Mouse (Mus musculus): ENCODE data around the gene Nsmce4a. TPM values are rescaled to one million over a fixed set of nuclear protein-coding genes. Genes with fewer than 3 reads are reported as not detected.

The Nsmce4a gene
- polyA plus RNA-seq, 1 experiment, result 39.8 TPM

DNA sequence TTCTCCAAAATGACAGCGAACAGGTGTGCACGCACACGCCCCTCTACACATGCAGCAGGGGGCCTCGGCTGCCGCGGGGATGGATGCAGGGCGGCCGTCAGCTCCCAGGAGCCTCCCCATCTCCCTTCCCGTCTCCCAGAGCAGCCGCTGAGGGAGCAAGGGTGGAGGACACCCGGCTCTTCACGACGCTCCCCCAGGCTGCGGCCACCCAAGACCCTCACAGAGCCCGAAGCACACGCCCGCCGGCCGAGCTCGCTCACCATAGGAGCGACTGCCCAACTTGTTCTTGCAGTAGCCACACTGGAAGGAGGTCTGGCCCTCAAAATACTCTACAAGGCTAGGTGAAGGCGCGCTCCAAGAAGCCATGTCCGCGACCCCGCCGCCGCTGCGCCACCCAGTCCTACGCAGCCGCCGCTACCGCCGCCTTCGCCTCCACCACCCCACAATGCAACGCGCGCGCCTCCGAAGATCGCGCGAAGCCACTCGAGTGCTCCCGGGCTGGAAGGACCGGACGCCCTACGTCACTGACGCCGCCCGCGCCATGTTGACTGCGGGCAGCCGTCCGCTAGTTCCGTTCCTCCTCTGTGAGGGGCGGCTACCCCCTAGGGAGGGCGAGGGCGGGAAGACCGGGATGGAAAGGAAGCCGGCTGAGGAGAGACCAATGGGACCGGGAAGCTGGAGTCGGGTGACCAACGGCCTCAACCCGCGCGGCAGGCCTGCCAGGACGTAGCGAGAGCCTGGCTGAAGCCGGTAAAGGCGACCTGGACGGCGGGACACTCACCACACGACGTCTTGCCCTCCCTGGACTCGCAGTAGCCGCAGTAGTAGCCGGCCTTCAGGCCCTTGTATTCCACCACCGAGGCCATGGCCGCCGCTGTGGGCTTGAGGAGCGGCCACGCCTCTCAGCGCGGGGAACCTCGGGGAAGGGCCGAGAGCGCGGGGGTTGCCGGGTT lies 53.5 kb downstream of the Nsmce4a start:
- peak overlapping the region; percentile 97 for H3K27ac ChIP-seq (ENCODE audit: insufficient read depth, low read depth, low read length)
- no peaks in the 10 kb centered on the region for H3K36me3 ChIP-seq (ENCODE audit: control insufficient read depth, insufficient read depth, low read length)
- H3K27me3 ChIP-seq (replicated peaks; ENCODE audit: control insufficient read depth, insufficient read depth, low read length), result no peaks in the 10 kb centered on the region
- peak overlapping the region; percentile 87 for H3K4me3 ChIP-seq (ENCODE audit: insufficient read depth, low read depth, low read length)
- peaks cover 18% of the 10 kb centered on the region; the same call in 1 of the 2 replicates for H3K4me1 ChIP-seq (ENCODE audit: control insufficient read depth, insufficient read depth, low read length)
- TF ChIP-seq CTCF (conservative IDR thresholded peaks at IDR 0.05; ENCODE audit: insufficient read depth, insufficient read length, low read depth, low read length) (no peak), POLR2A (IDR thresholded peaks at IDR 0.05; ENCODE audit: low read depth, low read length) (peak; percentile 44)
- WGBS, result under 1% methylated on average over 90 of the region's 90 CpGs
- peak; percentile 98 for DNase-seq

- Histone ChIP-seq H3K4me3 (ENCODE audit: insufficient read depth, low read depth, low read length) (peak overlapping the region; percentile 87), H3K36me3 (ENCODE audit: control insufficient read depth, insufficient read depth, low read length) (no peaks in the 10 kb centered on the region), H3K4me1 (ENCODE audit: control insufficient read depth, insufficient read depth, low read length) (peaks cover 18% of the 10 kb centered on the region; the same call in 1 of the 2 replicates), H3K27ac (ENCODE audit: insufficient read depth, low read depth, low read length) (peak overlapping the region; percentile 65; the same call in 1 of the 2 replicates), H3K27me3 (replicated peaks; ENCODE audit: control insufficient read depth, insufficient read depth, low read length) (no peaks in the 10 kb centered on the region)
- WGBS, result 14% methylated on average over 26 of the region's 26 CpGs
- peak; percentile 65 for DNase-seq
- no peak for TF ChIP-seq CTCF (conservative IDR thresholded peaks at IDR 0.05; ENCODE audit: insufficient read depth, insufficient read length, low read depth, low read length)
- TF ChIP-seq POLR2A (IDR thresholded peaks at IDR 0.05; ENCODE audit: low read depth, low read length), result no peak
Measured at GRCm38 (mm10) chr7:130518213-130519095, 54.5 kb downstream of the Nsmce4a start.

GRCm38 (mm10) chr7:130510243-130510642 lies 62.7 kb downstream of the Nsmce4a start:
- WGBS, result 90% methylated on average over 5 of the region's 5 CpGs
- no peak for DNase-seq
- Histone ChIP-seq H3K4me1 (ENCODE audit: control insufficient read depth, insufficient read depth, low read length) (no peaks in the 10 kb centered on the region), H3K27ac (ENCODE audit: insufficient read depth, low read depth, low read length) (no peak overlapping the region), H3K36me3 (ENCODE audit: control insufficient read depth, insufficient read depth, low read length) (peaks cover 4% of the 10 kb centered on the region; the same call in 1 of the 2 replicates), H3K4me3 (ENCODE audit: insufficient read depth, low read depth, low read length) (no peak overlapping the region), H3K27me3 (replicated peaks; ENCODE audit: control insufficient read depth, insufficient read depth, low read length) (no peaks in the 10 kb centered on the region)
- TF ChIP-seq POLR2A (IDR thresholded peaks at IDR 0.05; ENCODE audit: low read depth, low read length) (no peak), CTCF (conservative IDR thresholded peaks at IDR 0.05; ENCODE audit: insufficient read depth, insufficient read length, low read depth, low read length) (no peak)

DNA sequence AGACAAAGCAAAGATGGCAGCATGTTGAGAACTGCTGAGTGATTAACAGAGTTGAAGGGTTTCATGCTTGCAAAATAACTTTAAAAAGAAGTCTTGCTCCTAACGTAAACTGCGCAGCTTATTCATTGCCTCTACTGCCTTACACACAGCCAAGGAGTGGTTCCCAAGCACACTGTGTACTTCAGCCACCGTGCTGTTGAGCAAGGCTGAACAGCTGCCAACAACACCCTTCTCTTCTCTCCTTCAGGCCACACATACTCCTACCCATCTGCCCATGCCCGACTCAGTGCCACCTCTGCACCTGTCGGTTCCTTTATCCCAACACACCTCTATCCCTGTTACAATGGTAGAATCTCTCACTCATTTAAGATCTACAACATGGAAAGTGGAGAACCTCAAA lies 69.9 kb downstream of the Nsmce4a start:
- H3K27me3 ChIP-seq (replicated peaks; ENCODE audit: control insufficient read depth, insufficient read depth, low read length), result no peaks in the 10 kb centered on the region
- peaks cover 3% of the 10 kb centered on the region; the same call in 1 of the 2 replicates for H3K36me3 ChIP-seq (ENCODE audit: control insufficient read depth, insufficient read depth, low read length)
- H3K4me1 ChIP-seq (ENCODE audit: control insufficient read depth, insufficient read depth, low read length), result no peaks in the 10 kb centered on the region
- no peak overlapping the region; the same call in 1 of the 2 replicates for H3K27ac ChIP-seq (ENCODE audit: insufficient read depth, low read depth, low read length)
- TF ChIP-seq POLR2A (IDR thresholded peaks at IDR 0.05; ENCODE audit: low read depth, low read length) (no peak), CTCF (conservative IDR thresholded peaks at IDR 0.05; ENCODE audit: insufficient read depth, insufficient read length, low read depth, low read length) (no peak)
- H3K4me3 ChIP-seq (ENCODE audit: insufficient read depth, low read depth, low read length), result no peak overlapping the region
- WGBS, result 86% methylated on average over 5 of the region's 5 CpGs
- no peak for DNase-seq

- Histone ChIP-seq H3K36me3 (ENCODE audit: control insufficient read depth, insufficient read depth, low read length) (peaks cover 3% of the 10 kb centered on the region; the same call in 1 of the 2 replicates), H3K27ac (ENCODE audit: insufficient read depth, low read depth, low read length) (no peak overlapping the region), H3K4me1 (ENCODE audit: control insufficient read depth, insufficient read depth, low read length) (no peaks in the 10 kb centered on the region), H3K4me3 (ENCODE audit: insufficient read depth, low read depth, low read length) (no peak overlapping the region), H3K27me3 (replicated peaks; ENCODE audit: control insufficient read depth, insufficient read depth, low read length) (no peaks in the 10 kb centered on the region)
- 41% methylated on average over 1 of the region's 1 CpGs for WGBS
- TF ChIP-seq POLR2A (IDR thresholded peaks at IDR 0.05; ENCODE audit: low read depth, low read length) (no peak), CTCF (conservative IDR thresholded peaks at IDR 0.05; ENCODE audit: insufficient read depth, insufficient read length, low read depth, low read length) (no peak)
- no peak for DNase-seq
Measured at GRCm38 (mm10) chr7:130501499-130501898, 71.4 kb downstream of the Nsmce4a start.

DNA sequence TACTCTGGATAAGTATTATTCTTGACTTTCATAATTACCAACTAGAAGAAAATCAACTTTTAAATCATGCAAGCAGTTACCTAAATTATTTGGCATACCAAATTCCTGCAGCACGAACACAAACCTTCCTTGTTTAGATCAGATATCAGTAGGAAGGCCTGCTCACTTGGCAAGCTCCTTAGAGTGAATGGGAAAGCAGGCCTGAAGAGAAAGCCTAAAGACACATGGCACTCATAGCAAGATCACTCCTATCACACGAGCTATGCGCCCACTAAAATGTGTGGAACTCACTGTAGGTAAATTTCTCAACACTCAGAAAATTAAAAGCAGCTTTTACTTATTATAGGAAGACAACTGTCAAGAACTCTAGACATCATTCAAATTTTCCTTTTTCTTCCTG lies 79.6 kb downstream of the Nsmce4a start:
- no peak for TF ChIP-seq POLR2A (IDR thresholded peaks at IDR 0.05; ENCODE audit: low read depth, low read length)
- TF ChIP-seq CTCF (conservative IDR thresholded peaks at IDR 0.05; ENCODE audit: insufficient read depth, insufficient read length, low read depth, low read length), result no peak
- H3K4me1 ChIP-seq (ENCODE audit: control insufficient read depth, insufficient read depth, low read length), result peaks cover 4% of the 10 kb centered on the region; the same call in 1 of the 2 replicates
- WGBS, result 69% methylated on average over 3 of the region's 3 CpGs
- H3K27ac ChIP-seq (ENCODE audit: insufficient read depth, low read depth, low read length), result no peak overlapping the region
- no peak for DNase-seq
- H3K27me3 ChIP-seq (replicated peaks; ENCODE audit: control insufficient read depth, insufficient read depth, low read length), result no peaks in the 10 kb centered on the region
- no peak overlapping the region for H3K4me3 ChIP-seq (ENCODE audit: insufficient read depth, low read depth, low read length)
- H3K36me3 ChIP-seq (ENCODE audit: control insufficient read depth, insufficient read depth, low read length), result peaks cover 2% of the 10 kb centered on the region; the same call in 1 of the 2 replicates

Data from kidney, adult 2 months (tissue).